Mouse (Mus musculus) intestine, embryonic 15.5 days (tissue): ENCODE measurements around the gene D6Ertd527e. TPM values are rescaled to one million over a fixed set of nuclear protein-coding genes. Genes with fewer than 3 reads are reported as not detected.
"Not testable (repeated sequence)": the region's sequence is repeated elsewhere in the genome, so short reads cannot be mapped to it uniquely, and the experiment has no call there.

ENCODE experiments used
- ATAC-seq: fragments of 200-750 bp; cut with Nextera tagmentation; 2 replicates; pipeline ENCODE4 v1.8.0; 2017; ENCODE audit warnings: moderate TSS enrichment, moderate library complexity
- H3K27ac ChIP-seq: fragments of 300-500 bp; sonication (generic); 2 replicates; pipeline ENCODE4 v1.5.1; 2015; ENCODE audit warnings: mild to moderate bottlenecking, inconsistent platforms
- H3K27me3 ChIP-seq: fragments of 300-500 bp; sonication (generic); replicated peaks from 2 replicates; pipeline ENCODE4 v1.6.1; 2015; ENCODE audit warnings: inconsistent platforms
- H3K36me3 ChIP-seq: fragments of 300-500 bp; sonication (generic); 2 replicates; pipeline ENCODE4 v1.6.1; 2015; ENCODE audit warnings: inconsistent platforms
- H3K4me1 ChIP-seq: fragments of 300-500 bp; sonication (generic); replicated peaks from 2 replicates; pipeline ENCODE4 v1.6.1; 2015; ENCODE audit warnings: inconsistent platforms
- H3K4me2 ChIP-seq: fragments of 300-500 bp; sonication (generic); replicated peaks from 2 replicates; pipeline ENCODE4 v1.6.1; 2015; ENCODE audit warnings: mild to moderate bottlenecking, inconsistent platforms
- H3K4me3 ChIP-seq: fragments of 300-500 bp; sonication (generic); replicated peaks from 2 replicates; pipeline ENCODE4 v1.5.1; 2015; ENCODE audit warnings: inconsistent platforms
- H3K9ac ChIP-seq: fragments of 300-500 bp; sonication (generic); 2 replicates; pipeline ENCODE4 v1.6.1; 2015; ENCODE audit warnings: inconsistent platforms
- H3K9me3 ChIP-seq: fragments of 300-500 bp; sonication (generic); 2 replicates; pipeline ENCODE4 v1.6.1; 2016; ENCODE audit warnings: inconsistent platforms
- WGBS: fragments of 180-500 bp; shearing (Covaris S2); methylation state at CpG from one replicate; pipeline ENCODE4 v1.1.7; 2015; 5-methylcytosine and 5-hydroxymethylcytosine counted together
- polyA plus RNA-seq: library from polyadenylated mRNA; unstranded; fragments of >200 nt; fragmentation: Nextera tagmentation; extraction: Ambion mirVana; gene quantifications from 2 replicates; pipeline ENCODE4 v1.2.1, GENCODE M21; 2015

D6Ertd527e gene
- polyA plus RNA-seq, 1 experiment from 2014 or later = 0.30 TPM

DNA sequence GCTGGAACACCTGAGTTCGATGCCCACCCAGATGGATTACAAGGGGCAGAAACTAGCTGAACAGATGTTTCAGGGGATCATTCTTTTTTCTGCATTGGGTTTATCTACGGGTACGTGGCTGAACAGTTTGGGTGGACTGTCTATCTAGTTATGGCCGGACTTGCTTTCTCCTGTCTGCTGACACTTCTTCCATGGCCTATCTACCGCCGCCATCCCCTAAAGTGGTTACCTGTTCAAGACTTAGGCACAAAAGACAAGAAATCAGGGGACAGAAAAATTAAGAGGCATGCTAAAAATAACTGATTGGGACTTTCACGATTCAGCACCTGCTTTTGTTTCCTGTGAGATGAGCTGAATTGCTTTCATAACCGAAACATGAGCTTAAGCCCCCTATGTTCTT lies 10.9 kb upstream of the D6Ertd527e start:
- H3K36me3 ChIP-seq = peaks cover 16% of the 10 kb centered on the region; the same call in 1 of the 2 replicates
- not testable (repeated sequence) for H3K27me3 ChIP-seq, H3K9me3 ChIP-seq, H3K9ac ChIP-seq, H3K27ac ChIP-seq, ATAC-seq, H3K4me1 ChIP-seq, H3K4me3 ChIP-seq, H3K4me2 ChIP-seq
- 91% methylated on average over 8 of the region's 8 CpGs for WGBS

DNA sequence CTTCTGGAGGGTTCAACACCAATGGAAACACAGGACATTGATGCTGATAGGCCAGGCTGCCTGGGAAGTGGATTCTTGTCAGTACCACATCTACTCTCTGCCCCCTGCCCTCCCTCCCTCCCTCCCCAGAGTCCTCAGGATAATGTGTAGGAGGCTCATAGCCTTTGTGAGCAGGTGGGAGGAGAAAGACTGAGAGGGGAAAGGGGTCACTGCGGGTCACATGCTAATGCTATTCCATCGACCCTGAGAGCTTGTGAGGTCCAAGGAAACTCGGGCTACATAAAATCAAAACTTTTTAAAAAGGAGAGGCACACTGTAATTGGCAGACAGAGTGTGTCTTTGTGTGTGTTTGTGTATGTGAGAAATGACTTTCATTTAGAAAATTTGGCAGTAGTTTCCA lies 5.3 kb upstream of the D6Ertd527e start:
- 24% methylated on average over 3 of the region's 3 CpGs for WGBS
- H3K9me3 ChIP-seq = no peaks in the 10 kb centered on the region
- H3K27me3 ChIP-seq = no peaks in the 10 kb centered on the region
- no peak overlapping the region for H3K9ac ChIP-seq
- no peak for ATAC-seq
- H3K36me3 ChIP-seq = no peaks in the 10 kb centered on the region
- H3K4me2 ChIP-seq = no peak overlapping the region
- no peak overlapping the region for H3K4me3 ChIP-seq
- peaks cover 12% of the 10 kb centered on the region for H3K4me1 ChIP-seq
- no peak overlapping the region for H3K27ac ChIP-seq

DNA sequence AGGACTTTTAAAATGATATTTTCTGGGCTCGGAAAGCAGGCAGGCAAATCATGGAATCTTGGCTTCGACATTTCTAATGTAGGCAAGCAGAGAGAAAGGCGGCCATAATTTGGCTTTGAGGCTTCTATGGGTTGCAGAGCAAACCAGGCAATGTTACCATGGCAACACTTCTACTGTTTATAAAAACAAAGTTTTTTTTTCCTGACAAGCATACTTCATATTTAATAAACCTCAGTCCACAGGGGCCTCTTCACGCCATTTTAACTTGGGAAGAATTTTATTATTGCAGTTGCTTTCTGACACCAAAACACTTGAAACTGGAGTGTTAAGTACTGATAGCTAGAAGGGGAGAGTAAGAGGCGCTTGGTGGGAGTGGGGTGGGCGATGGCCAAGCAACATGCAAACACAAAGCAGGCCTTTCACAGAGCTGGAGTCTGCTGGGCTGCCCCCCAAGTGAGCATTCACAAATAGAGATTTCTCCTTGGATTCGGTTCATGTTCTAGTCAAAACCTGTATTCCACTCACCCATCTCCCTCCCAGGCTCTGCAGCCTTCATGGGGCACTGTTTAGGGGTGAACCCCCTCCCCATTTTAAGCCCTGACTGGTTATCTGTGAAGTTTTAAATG lies 4.8 kb upstream of the D6Ertd527e start:
- Histone ChIP-seq H3K36me3 (no peaks in the 10 kb centered on the region), H3K27ac (peak overlapping the region; percentile 51; the same call in 1 of the 2 replicates), H3K9ac (no peak overlapping the region), H3K9me3 (no peaks in the 10 kb centered on the region), H3K4me2 (no peak overlapping the region), H3K4me1 (peaks cover 12% of the 10 kb centered on the region), H3K4me3 (no peak overlapping the region), H3K27me3 (no peaks in the 10 kb centered on the region)
- no peak for ATAC-seq
- 48% methylated on average over 7 of the region's 7 CpGs for WGBS

DNA sequence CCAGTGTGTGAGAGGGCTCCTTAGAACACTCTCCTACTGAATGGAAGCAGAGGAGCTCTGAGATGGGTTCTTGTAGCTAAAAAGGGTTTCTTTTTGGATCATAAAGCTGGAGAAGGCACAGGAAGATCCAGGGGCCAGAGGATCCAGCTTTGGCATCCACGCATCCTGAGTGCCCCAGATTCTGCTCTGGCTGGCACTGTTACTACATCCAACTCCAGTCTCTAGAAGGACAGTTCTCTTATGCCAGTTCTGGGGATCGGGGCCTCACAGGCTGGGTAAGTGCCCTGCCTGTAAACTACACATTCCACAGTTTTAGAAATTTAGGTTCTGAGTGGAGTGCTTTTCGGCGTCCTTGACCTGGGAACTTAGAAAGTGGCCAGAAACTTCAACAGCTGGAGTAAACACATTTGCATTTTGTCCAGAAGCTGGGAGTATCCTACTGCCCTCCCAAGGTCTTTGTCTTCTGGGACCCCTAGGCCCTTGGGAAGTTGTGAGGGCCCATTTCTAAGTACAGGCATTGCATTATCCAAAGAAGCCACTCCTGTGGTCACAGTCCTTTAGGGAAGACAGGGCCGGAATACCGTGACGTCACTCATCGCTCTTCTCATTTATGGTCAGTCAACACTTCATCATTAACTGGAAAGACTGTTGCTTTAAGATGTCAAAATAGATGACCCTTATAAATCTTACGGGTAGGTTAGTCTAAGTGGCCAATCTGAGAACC lies 4.1 kb upstream of the D6Ertd527e start:
- H3K27me3 ChIP-seq = no peaks in the 10 kb centered on the region
- WGBS = 81% methylated on average over 9 of the region's 9 CpGs
- ATAC-seq = no peak
- peaks cover 12% of the 10 kb centered on the region for H3K4me1 ChIP-seq
- no peak overlapping the region for H3K4me2 ChIP-seq
- H3K9ac ChIP-seq = no peak overlapping the region
- H3K9me3 ChIP-seq = no peaks in the 10 kb centered on the region
- no peaks in the 10 kb centered on the region for H3K36me3 ChIP-seq
- H3K4me3 ChIP-seq = no peak overlapping the region
- H3K27ac ChIP-seq = peak overlapping the region; percentile 51; the same call in 1 of the 2 replicates

DNA sequence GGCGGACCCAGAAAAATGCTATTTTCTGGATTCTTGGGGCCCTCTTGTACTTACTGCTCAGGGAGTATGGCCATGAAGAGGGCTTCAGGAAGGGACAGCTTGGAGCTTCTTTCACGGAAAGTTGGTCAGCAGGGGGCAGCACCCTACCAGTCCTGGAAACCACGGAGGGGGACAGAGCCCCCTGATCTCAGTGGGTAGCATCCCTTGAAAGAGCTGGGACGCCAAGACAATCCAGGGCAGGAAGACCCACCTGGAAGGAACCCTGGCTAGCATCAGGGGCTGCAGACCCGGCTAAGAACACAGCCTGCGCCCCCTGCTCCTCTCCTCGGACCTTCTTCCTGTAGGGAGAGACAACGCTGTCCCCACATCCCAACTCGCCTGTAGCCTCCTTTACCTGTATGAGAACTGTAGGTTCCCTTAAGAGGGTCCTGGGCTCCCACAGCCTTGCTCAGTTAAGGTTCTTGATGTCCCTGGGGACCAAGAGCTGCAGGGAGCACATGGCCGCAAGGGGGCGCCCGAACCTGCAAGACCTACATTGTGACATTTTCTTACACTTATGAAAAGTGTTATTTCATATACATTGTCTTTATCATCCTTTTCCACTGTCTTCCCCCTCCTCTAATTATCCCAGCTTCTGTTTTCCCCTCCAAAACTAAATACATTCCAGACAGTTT lies 3.1 kb upstream of the D6Ertd527e start:
- H3K4me3 ChIP-seq = peak overlapping the region; percentile 22
- peak; percentile 81 for ATAC-seq
- H3K4me2 ChIP-seq = peak overlapping the region; percentile 70
- peaks cover 12% of the 10 kb centered on the region for H3K4me1 ChIP-seq
- H3K27me3 ChIP-seq = no peaks in the 10 kb centered on the region
- whole genome bisulfite sequencing = 14% methylated on average over 12 of the region's 12 CpGs
- H3K9me3 ChIP-seq = no peaks in the 10 kb centered on the region
- H3K27ac ChIP-seq = peak overlapping the region; percentile 19; the same call in 1 of the 2 replicates
- peak overlapping the region; percentile 39 for H3K9ac ChIP-seq
- no peaks in the 10 kb centered on the region for H3K36me3 ChIP-seq

DNA sequence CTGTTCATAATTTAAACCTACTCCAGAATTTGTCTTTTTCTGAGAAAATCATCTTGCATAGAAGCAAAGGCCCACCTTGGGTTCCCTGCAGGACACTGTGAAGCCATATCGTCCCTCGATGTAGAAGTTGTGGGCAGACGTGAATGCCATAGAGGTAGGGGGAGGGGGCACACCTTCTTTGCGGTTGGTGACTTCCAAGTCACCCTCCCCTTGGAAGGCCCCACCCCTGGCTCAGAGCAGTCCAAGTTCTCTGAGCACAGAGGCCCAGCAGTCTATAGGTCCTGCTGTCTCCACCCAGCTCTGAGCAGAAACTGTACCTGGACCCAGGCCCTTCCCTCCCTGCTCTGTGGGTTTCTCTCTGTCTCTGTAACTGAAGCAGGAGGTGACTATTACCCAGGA lies 2.6 kb upstream of the D6Ertd527e start:
- Histone ChIP-seq H3K4me3 (no peak overlapping the region), H3K27ac (no peak overlapping the region), H3K9ac (no peak overlapping the region), H3K36me3 (no peaks in the 10 kb centered on the region), H3K4me2 (no peak overlapping the region), H3K27me3 (no peaks in the 10 kb centered on the region), H3K4me1 (peaks cover 12% of the 10 kb centered on the region), H3K9me3 (no peaks in the 10 kb centered on the region)
- peak; percentile 51; the same call in 1 of the 2 replicates for ATAC-seq
- 17% methylated on average over 4 of the region's 4 CpGs for WGBS

DNA sequence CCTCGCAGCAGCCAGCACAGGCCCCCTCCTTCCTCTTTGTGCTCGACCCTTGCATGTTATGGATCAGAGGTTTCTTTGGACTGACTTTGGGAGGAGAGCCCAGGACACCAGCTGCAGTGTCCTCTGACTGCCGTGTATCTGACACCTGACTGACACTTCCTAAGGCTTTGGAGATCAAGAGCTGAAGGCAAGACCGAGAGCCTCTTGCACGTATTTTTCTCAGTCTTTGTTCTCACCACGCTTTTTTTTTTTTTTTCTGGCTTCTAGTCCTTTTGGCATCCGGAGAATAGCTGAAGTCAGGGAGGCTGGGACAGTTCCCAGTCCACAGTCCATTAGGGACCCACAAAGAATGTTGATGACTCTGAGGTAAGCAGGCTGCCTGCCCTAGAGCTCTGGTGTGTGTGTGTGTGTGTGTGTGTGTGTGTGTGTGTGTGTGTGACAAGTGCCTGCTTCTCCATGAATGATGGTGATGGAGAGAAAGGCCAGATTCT lies 2.1 kb upstream of the D6Ertd527e start:
- Histone ChIP-seq H3K27ac (no peak overlapping the region), H3K4me2 (no peak overlapping the region), H3K4me1 (peaks cover 12% of the 10 kb centered on the region), H3K27me3 (no peaks in the 10 kb centered on the region), H3K9ac (no peak overlapping the region), H3K9me3 (no peaks in the 10 kb centered on the region), H3K4me3 (no peak overlapping the region), H3K36me3 (no peaks in the 10 kb centered on the region)
- ATAC-seq = no peak
- WGBS = 45% methylated on average over 7 of the region's 7 CpGs

DNA sequence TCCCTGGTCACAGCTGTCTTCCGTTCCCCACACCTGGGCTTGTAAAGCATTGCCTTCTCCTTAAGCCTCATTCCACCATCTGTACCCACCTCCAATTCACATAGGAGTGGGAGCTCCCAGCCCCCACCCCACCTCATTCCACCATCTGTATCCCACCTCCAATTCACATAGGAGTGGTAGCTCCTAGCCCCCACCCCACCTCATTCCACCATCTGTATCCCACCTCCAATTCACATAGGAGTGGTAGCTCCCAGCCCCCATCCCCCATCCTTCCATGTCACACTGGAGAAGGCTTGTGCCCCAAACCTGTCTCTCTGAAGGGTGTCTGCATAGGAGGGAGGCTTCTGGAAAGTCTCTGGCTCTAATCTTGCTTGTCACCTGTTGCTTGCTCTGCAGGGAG lies 1.2 kb upstream of the D6Ertd527e start:
- 89% methylated on average over 1 of the region's 1 CpGs for WGBS
- no peaks in the 10 kb centered on the region for H3K36me3 ChIP-seq
- no peak overlapping the region for H3K27ac ChIP-seq
- H3K9ac ChIP-seq = no peak overlapping the region
- ATAC-seq = no peak
- no peaks in the 10 kb centered on the region for H3K27me3 ChIP-seq
- H3K4me2 ChIP-seq = no peak overlapping the region
- H3K9me3 ChIP-seq = no peaks in the 10 kb centered on the region
- H3K4me1 ChIP-seq = peaks cover 12% of the 10 kb centered on the region
- no peak overlapping the region for H3K4me3 ChIP-seq

DNA sequence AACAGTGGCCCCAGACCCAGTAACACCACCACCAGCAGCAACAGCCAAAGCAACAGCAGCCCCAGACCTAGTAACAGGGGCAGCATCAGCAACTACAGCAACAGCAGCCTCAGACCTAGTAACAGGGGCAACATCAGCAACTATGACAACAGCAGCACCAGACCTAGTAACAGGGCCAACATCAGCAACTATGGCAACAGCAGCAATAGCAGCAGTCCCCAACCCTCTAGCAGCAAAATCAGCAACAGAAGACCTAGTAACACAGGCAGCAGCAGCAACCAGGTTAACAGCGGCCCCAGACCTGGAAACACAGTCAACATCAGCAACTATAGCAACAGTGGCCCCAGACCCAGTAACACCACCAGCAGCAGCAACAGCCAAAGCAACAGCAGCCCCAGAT lies 6.9 kb downstream of the D6Ertd527e start:
- H3K36me3 ChIP-seq = no peaks in the 10 kb centered on the region
- H3K4me1 ChIP-seq = 0 out of 2 replicates have a peak, but pooled peaks cover 4% of the 10 kb centered on the region
- no peak overlapping the region for H3K4me2 ChIP-seq
- no peaks in the 10 kb centered on the region for H3K9me3 ChIP-seq
- no peak for ATAC-seq
- H3K9ac ChIP-seq = no peak overlapping the region
- WGBS = 87% methylated on average over 1 of the region's 1 CpGs
- no peak overlapping the region for H3K27ac ChIP-seq
- H3K4me3 ChIP-seq = no peak overlapping the region
- H3K27me3 ChIP-seq = no peaks in the 10 kb centered on the region

DNA sequence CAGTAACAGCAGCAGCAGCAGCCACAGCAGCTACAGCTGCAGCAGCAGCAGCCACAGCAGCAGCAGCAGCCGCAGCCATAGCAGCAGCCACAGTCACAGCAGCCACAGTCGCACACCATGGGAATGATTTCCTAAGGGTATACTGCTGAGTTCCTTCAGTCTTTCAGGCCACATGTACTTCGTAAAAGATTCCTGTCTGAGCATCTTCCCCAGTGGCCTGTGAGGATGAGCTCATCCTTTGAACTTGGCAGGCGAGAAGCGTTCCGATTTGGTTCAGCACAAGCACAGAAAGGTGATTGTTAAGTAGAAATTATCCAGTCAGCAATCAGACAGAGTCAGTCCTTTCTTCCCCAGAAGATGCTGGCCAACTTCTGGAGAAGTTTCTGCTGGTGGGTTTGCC lies 7.6 kb downstream of the D6Ertd527e start:
- no peaks in the 10 kb centered on the region for H3K27me3 ChIP-seq
- no peak overlapping the region for H3K27ac ChIP-seq
- H3K4me1 ChIP-seq = 0 out of 2 replicates have a peak, but pooled peaks cover 4% of the 10 kb centered on the region
- no peaks in the 10 kb centered on the region for H3K36me3 ChIP-seq
- H3K4me2 ChIP-seq = no peak overlapping the region
- H3K9ac ChIP-seq = no peak overlapping the region
- 71% methylated on average over 6 of the region's 6 CpGs for WGBS
- no peak for ATAC-seq
- no peaks in the 10 kb centered on the region for H3K9me3 ChIP-seq
- H3K4me3 ChIP-seq = no peak overlapping the region

DNA sequence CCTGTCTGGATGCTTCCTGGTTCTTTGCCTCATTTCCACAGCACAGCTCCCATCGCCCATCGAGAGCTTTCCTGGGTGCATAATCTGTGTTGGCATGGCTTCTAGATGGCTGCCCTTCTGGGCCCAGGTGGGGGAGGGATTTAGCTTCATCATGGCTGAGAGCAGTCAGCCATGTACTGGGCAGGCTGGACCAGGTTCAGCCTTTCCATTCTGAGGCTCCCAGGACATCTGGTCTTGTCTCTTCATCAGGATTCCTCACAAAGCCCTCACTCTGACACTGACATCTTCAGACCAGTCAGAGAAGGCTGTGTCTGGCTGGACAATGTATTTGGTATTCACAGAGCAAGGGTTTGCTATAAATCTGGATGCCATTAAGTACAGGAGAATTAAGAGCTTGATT lies 11.4 kb downstream of the D6Ertd527e start:
- 83% methylated on average over 2 of the region's 2 CpGs for WGBS
- Histone ChIP-seq H3K4me1 (0 out of 2 replicates have a peak, but pooled peaks cover 4% of the 10 kb centered on the region), H3K27ac (no peak overlapping the region), H3K36me3 (no peaks in the 10 kb centered on the region), H3K9ac (no peak overlapping the region), H3K9me3 (no peaks in the 10 kb centered on the region), H3K4me3 (no peak overlapping the region), H3K4me2 (no peak overlapping the region), H3K27me3 (no peaks in the 10 kb centered on the region)
- ATAC-seq = no peak

DNA sequence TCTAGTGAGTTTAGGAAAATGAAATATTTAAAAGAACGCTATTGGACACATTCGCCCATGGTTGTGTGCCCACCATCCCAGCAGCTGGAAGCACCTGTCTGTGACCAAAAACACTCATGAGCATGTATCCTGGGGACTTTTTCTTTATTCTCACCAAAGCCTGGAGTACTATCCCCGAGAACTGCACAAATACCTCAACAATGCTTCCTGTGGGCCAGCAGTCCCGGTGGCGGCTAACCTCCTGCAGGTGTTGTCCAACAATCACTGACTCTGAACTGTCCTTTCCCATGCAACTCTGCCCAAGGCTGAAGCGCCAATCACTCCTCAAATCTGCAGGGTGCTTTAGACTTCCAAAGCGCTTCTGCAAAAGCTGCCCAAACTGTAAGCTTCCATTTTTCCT lies 12.1 kb downstream of the D6Ertd527e start:
- 89% methylated on average over 7 of the region's 7 CpGs for WGBS
- Histone ChIP-seq H3K9ac (no peak overlapping the region), H3K36me3 (no peaks in the 10 kb centered on the region), H3K4me3 (no peak overlapping the region), H3K27me3 (no peaks in the 10 kb centered on the region), H3K4me1 (0 out of 2 replicates have a peak, but pooled peaks cover 4% of the 10 kb centered on the region), H3K27ac (no peak overlapping the region), H3K4me2 (no peak overlapping the region), H3K9me3 (no peaks in the 10 kb centered on the region)
- no peak for ATAC-seq
